Mouse (Mus musculus) liver, adult 2 months (tissue): Measurements from ENCODE around the gene Vwa3a. TPM values are rescaled to one million over a fixed set of nuclear protein-coding genes. Genes with fewer than 3 reads are reported as not detected.

Experiments used
- DNase-seq: peaks from one replicate; pipeline ENCODE4 v3.0.0-alpha.2; 2011; ENCODE audit warnings: low read depth, low spot score; ENCODE audit errors: extremely low read depth
- H3K27ac ChIP-seq: fragments of 200-500 bp; replicated peaks from 2 replicates; pipeline ENCODE4 v1.5.1; 2012; ENCODE audit warnings: low read depth, mild to moderate bottlenecking, control low read depth, inconsistent platforms, low read length; ENCODE audit not compliant: insufficient read depth
- H3K27me3 ChIP-seq: fragments of 200-500 bp; 2 replicates; pipeline ENCODE4 v1.6.1; 2012; ENCODE audit warnings: mild to moderate bottlenecking, moderate library complexity, low read length, inconsistent platforms; ENCODE audit not compliant: control insufficient read depth, insufficient read depth
- H3K36me3 ChIP-seq: fragments of 200-500 bp; 2 replicates; pipeline ENCODE4 v1.6.1; 2012; ENCODE audit warnings: low read length, inconsistent platforms; ENCODE audit not compliant: control insufficient read depth, insufficient read depth
- H3K4me1 ChIP-seq: fragments of 200-500 bp; 2 replicates; pipeline ENCODE4 v1.6.1; 2011; ENCODE audit warnings: low read length; ENCODE audit not compliant: control insufficient read depth, insufficient read depth
- H3K4me3 ChIP-seq: fragments of 200-500 bp; 2 replicates; pipeline ENCODE4 v1.5.1; 2011; ENCODE audit warnings: low read depth, mild to moderate bottlenecking, control low read depth, low read length, moderate library complexity; ENCODE audit not compliant: insufficient read depth
- H3K79me2 ChIP-seq: fragments of 200-500 bp; 2 replicates; pipeline ENCODE4 v1.6.1; 2012; ENCODE audit warnings: inconsistent platforms, mild to moderate bottlenecking, low read length, moderate library complexity; ENCODE audit not compliant: control insufficient read depth, insufficient read depth
- H3K9ac ChIP-seq: fragments of 200-500 bp; 2 replicates; pipeline ENCODE4 v1.6.1; 2012; ENCODE audit warnings: low read depth, mild to moderate bottlenecking, control low read depth, inconsistent platforms, low read length
- CTCF ChIP-seq: fragments of 200-500 bp; IDR thresholded peaks from 2 replicates; pipeline ENCODE4 v1.5.1; 2011; ENCODE audit warnings: low read depth, low read length, control low read depth
- POLR2A ChIP-seq: fragments of 200-500 bp; IDR thresholded peaks from 2 replicates; pipeline ENCODE4 v1.6.1; 2011; ENCODE audit warnings: low read length, control low read depth; ENCODE audit not compliant: insufficient read depth; ENCODE audit errors: extremely low read depth
- WGBS: fragments of 180-500 bp; shearing (Covaris S2); methylation state at CpG from one replicate; pipeline ENCODE4 v1.1.7; 2018; 5-methylcytosine and 5-hydroxymethylcytosine counted together
- polyA plus RNA-seq: library from polyadenylated mRNA; depleted of rRNA; stranded (reverse); fragments of >200 nt; gene quantifications from 2 replicates; pipeline ENCODE4 v1.2.3, GENCODE M21; 2012
- total RNA-seq: library from RNA; depleted of rRNA; stranded (reverse); fragments of >200 nt; gene quantifications from 2 replicates; pipeline ENCODE4 v1.2.3, GENCODE M21; 2014

The Vwa3a gene
- total and polyA plus RNA-seq, 2 experiments, result under 0.01 TPM; not detected in 1

- Histone ChIP-seq H3K36me3 (no peaks in the 10 kb centered on the region), H3K4me1 (peaks cover 8% of the 10 kb centered on the region; the same call in 1 of the 2 replicates), H3K4me3 (peak overlapping the region; percentile 89), H3K27me3 (no peaks in the 10 kb centered on the region), H3K79me2 (no peaks in the 10 kb centered on the region), H3K27ac (peak overlapping the region; percentile 68), H3K9ac (peak overlapping the region; percentile 64)
- WGBS, result 2% methylated on average over 46 of the region's 46 CpGs
- DNase-seq, result peak; percentile 39
- no peak for TF ChIP-seq POLR2A
- TF ChIP-seq CTCF, result no peak
These were observed 91.6 kb downstream of the Vwa3a start for GRCm38 (mm10) chr7:120830431-120831381.

- no peak for DNase-seq
- H3K27ac ChIP-seq, result no peak overlapping the region
- no peak for TF ChIP-seq CTCF
- TF ChIP-seq POLR2A, result no peak
These were observed 95.3 kb downstream of the Vwa3a start for GRCm38 (mm10) chr7:120834426-120834825.

GRCm38 (mm10) chr7:120834863-120835372 lies 95.8 kb downstream of the Vwa3a start:
- Histone ChIP-seq H3K9ac (peak overlapping the region; percentile 44; the same call in 1 of the 2 replicates), H3K27ac (peak overlapping the region; percentile 40), H3K36me3 (no peaks in the 10 kb centered on the region), H3K79me2 (no peaks in the 10 kb centered on the region), H3K4me1 (peaks cover 8% of the 10 kb centered on the region; the same call in 1 of the 2 replicates), H3K4me3 (peak overlapping the region; percentile 54), H3K27me3 (no peaks in the 10 kb centered on the region)
- no peak for TF ChIP-seq POLR2A
- TF ChIP-seq CTCF, result no peak
- peak; percentile 80 for DNase-seq
- WGBS, result 4% methylated on average over 14 of the region's 14 CpGs

More at GRCm38 (mm10) chr7:120834426-120834825, 95.3 kb downstream of the Vwa3a start:
- no peaks in the 10 kb centered on the region for H3K36me3 ChIP-seq
- whole genome bisulfite sequencing, result 51% methylated on average over 6 of the region's 6 CpGs
- H3K4me1 ChIP-seq, result peaks cover 8% of the 10 kb centered on the region; the same call in 1 of the 2 replicates
- H3K4me3 ChIP-seq, result no peak overlapping the region
- H3K9ac ChIP-seq, result no peak overlapping the region
- H3K79me2 ChIP-seq, result no peaks in the 10 kb centered on the region
- H3K27me3 ChIP-seq, result no peaks in the 10 kb centered on the region

GRCm38 (mm10) chr7:120835449-120836359 lies 96.6 kb downstream of the Vwa3a start:
- Histone ChIP-seq H3K27me3 (no peaks in the 10 kb centered on the region), H3K27ac (peak overlapping the region; percentile 46), H3K9ac (peak overlapping the region; percentile 64), H3K36me3 (no peaks in the 10 kb centered on the region), H3K79me2 (no peaks in the 10 kb centered on the region), H3K4me3 (peak overlapping the region; percentile 71), H3K4me1 (peaks cover 4% of the 10 kb centered on the region; the same call in 1 of the 2 replicates)
- TF ChIP-seq POLR2A (no peak), CTCF (peak; percentile 95)
- under 1% methylated on average over 41 of the region's 41 CpGs for WGBS
- DNase-seq, result peak; percentile 85

- H3K4me3 ChIP-seq, result no peak overlapping the region
- H3K36me3 ChIP-seq, result no peaks in the 10 kb centered on the region
- H3K79me2 ChIP-seq, result no peaks in the 10 kb centered on the region
- peaks cover 1% of the 10 kb centered on the region; the same call in 1 of the 2 replicates for H3K4me1 ChIP-seq
- H3K27me3 ChIP-seq, result no peaks in the 10 kb centered on the region
- TF ChIP-seq CTCF (no peak), POLR2A (no peak)
- peak; percentile 24 for DNase-seq
- no peak overlapping the region for H3K9ac ChIP-seq
- no peak overlapping the region for H3K27ac ChIP-seq
- 10% methylated on average over 12 of the region's 12 CpGs for WGBS
These were observed 97.2 kb downstream of the Vwa3a start for GRCm38 (mm10) chr7:120836361-120836760.
